Mouse (Mus musculus) heart, postnatal 0 days (tissue): ENCODE measurements at regions not wholly inside any gene's neighbourhood (a gene's known extent, or its start where the extent isn't known, plus 50 kb on each side); places are given as distances from the start of the nearest gene placed in this dataset.

Source experiments
- CTCF ChIP-seq: IDR thresholded peaks from 2 replicates; pipeline ENCODE4 v1.5.1; 2016; ENCODE audit warnings: antibody characterized with exemption, control low read depth, low read depth
- EP300 ChIP-seq: IDR thresholded peaks from 2 replicates; pipeline ENCODE4 v1.6.1; 2016; ENCODE audit warnings: antibody characterized with exemption, low read depth

DNA sequence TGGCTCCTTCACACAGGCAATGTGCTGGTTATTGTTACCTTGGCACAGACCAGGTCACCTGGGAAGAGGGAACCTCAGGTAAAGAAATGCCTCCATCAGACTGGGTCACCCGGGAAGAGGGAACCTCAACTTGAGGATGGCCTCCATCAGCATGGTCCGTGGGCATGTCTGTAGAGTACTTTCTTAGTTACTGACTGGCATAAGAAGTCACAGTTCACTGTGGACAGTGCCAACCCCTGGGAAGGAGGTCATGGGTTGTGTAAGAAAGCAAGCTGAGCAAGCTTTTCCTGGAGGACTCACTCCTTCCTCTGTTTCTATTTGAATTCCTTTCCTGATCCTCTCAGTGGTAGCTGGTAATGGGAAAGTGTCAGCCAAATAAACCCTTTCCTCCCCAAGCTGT, 70.0 kb downstream of the Zbtb18 start:
- no peak for TF ChIP-seq CTCF
- TF ChIP-seq EP300, result no peak
